Mouse (Mus musculus): Measurements from ENCODE around the gene Gm14214. TPM values are rescaled to one million over a fixed set of nuclear protein-coding genes. Genes with fewer than 3 reads are reported as not detected.

Gm14214 gene
- total and polyA plus RNA-seq, 2 experiments from 2014 or later = not detected

DNA sequence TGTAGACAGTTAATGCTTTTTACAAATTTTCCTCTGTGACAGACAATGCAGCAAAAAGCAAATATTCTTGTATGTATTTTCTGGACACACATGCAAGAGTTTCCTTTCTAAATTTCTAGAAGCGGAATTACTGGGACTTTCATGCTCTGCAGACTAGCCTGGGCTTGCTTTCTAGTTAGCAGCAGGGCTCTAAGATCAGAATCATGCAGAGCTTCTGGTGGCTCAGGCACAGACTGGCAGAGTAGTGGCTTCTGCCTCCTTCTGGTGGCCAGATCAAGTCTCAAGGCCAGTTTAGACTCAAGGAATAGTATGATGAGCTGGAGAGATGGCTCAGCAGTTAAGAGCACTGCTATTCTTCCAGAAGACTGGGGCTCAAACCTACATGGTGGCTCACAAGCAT is 11.4 kb downstream of the Gm14214 start:
- ATAC-seq = no peak
- DNase-seq (ENCODE audit: low spot score) = no peak
- no peak for TF ChIP-seq CTCF (IDR thresholded peaks at IDR 0.05; ENCODE audit: low read depth)
- H3K4me3 ChIP-seq (ENCODE audit: low read length) = no peak overlapping the region
- 90% methylated on average over 1 of the region's 1 CpGs for WGBS
- H3K4me2 ChIP-seq (ENCODE audit: low read depth, low read length) = no peak overlapping the region
- no peak overlapping the region for H3K27ac ChIP-seq
- H3K9ac ChIP-seq (replicated peaks; ENCODE audit: low read length) = no peak overlapping the region
- H3K9me3 ChIP-seq (ENCODE audit: low read length) = no peaks in the 10 kb centered on the region
- H3K36me3 ChIP-seq (ENCODE audit: insufficient read depth, low read length) = no peaks in the 10 kb centered on the region
- H3K27me3 ChIP-seq (ENCODE audit: insufficient read depth, low read length) = no peaks in the 10 kb centered on the region
- H3K4me1 ChIP-seq (ENCODE audit: insufficient read depth, low read length) = no peaks in the 10 kb centered on the region

DNA sequence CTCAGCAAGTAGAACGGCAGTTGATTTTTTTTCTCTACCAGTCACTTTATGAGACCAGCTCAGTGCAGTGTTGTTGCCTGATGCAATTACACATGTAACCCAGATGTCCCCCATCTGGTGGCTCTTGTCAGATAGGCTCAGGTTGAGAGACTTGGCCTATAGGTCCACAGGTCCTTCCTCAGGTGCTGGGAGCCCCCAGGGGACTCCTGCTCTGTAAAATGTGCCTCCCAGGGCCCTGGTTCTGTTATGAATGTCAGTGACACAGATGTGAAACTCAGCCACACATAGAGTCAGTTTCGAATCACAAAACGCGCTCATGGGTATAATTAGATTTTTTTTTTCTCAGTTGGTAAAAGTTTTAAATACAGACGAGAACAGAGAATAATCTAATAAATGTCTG is 12.1 kb downstream of the Gm14214 start:
- WGBS = 77% methylated on average over 5 of the region's 5 CpGs
- ATAC-seq (no peak), DNase-seq (ENCODE audit: low spot score) (no peak)
- Histone ChIP-seq H3K9me3 (ENCODE audit: low read length) (no peaks in the 10 kb centered on the region), H3K9ac (replicated peaks; ENCODE audit: low read length) (no peak overlapping the region), H3K27me3 (ENCODE audit: insufficient read depth, low read length) (no peaks in the 10 kb centered on the region), H3K4me2 (ENCODE audit: low read depth, low read length) (no peak overlapping the region), H3K36me3 (ENCODE audit: insufficient read depth, low read length) (no peaks in the 10 kb centered on the region), H3K4me1 (ENCODE audit: insufficient read depth, low read length) (no peaks in the 10 kb centered on the region), H3K27ac (no peak overlapping the region), H3K4me3 (ENCODE audit: low read length) (no peak overlapping the region)
- TF ChIP-seq CTCF (IDR thresholded peaks at IDR 0.05; ENCODE audit: low read depth) = no peak

DNA sequence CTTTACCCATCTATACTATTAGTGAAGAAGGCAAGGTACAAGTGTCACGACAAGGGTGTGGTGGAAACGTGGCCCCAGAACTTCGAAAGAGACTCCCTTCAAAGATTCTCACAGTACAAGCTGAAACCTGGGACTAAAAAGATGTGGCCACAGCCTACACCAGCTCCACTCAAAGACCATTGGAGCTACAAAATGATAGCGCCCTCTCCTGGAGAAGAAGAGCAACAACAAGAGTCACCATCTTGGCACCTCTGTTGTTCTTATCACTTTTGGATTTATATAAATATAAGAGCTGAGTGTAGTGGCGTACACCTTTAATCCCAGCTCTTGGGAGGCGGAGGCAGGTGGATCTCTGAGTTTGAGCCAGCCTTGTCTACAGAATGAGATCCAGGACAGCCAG is 14.0 kb downstream of the Gm14214 start:
- no peak for DNase-seq (ENCODE audit: low spot score)
- Histone ChIP-seq H3K4me3 (ENCODE audit: low read length) (no peak overlapping the region), H3K4me1 (ENCODE audit: insufficient read depth, low read length) (peaks cover 3% of the 10 kb centered on the region; the same call in 1 of the 2 replicates), H3K36me3 (ENCODE audit: insufficient read depth, low read length) (no peaks in the 10 kb centered on the region), H3K4me2 (ENCODE audit: low read depth, low read length) (no peak overlapping the region), H3K9ac (replicated peaks; ENCODE audit: low read length) (no peak overlapping the region), H3K27ac (no peak overlapping the region), H3K9me3 (ENCODE audit: low read length) (no peaks in the 10 kb centered on the region), H3K27me3 (ENCODE audit: insufficient read depth, low read length) (no peaks in the 10 kb centered on the region)
- 63% methylated on average over 6 of the region's 6 CpGs for WGBS
- no peak for ATAC-seq
- peak; percentile 49 for TF ChIP-seq CTCF (IDR thresholded peaks at IDR 0.05; ENCODE audit: low read depth)

DNA sequence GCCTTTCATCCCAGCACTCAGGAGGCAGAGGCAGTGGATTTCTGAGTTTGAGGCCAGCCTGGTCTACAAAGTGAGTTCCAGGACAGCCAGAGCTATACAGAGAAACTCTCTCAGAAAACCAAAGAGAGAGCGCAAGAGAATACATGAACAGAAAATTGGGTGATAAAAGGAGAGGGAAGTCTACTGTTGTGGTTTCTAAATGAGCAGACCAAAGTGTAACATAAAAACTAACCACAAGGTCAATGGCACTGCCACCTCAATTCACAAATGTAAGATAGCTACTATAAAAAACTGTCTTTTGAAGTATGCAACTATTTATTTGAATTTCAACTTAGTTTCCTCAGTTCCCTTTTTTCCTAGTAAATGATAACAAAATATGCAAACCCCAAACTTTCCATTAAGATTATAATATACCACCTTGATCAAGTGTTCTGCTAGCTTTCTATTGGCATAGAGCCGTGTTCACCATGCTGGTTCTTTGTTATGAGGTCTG is 15.7 kb downstream of the Gm14214 start:
- no peak overlapping the region for H3K4me2 ChIP-seq (ENCODE audit: low read depth, low read length)
- WGBS = 90% methylated on average over 2 of the region's 2 CpGs
- no peak overlapping the region for H3K27ac ChIP-seq
- TF ChIP-seq CTCF (IDR thresholded peaks at IDR 0.05; ENCODE audit: low read depth) = no peak
- DNase-seq (ENCODE audit: low spot score) = no peak
- H3K4me1 ChIP-seq (ENCODE audit: insufficient read depth, low read length) = peaks cover 12% of the 10 kb centered on the region
- H3K4me3 ChIP-seq (ENCODE audit: low read length) = no peak overlapping the region
- H3K27me3 ChIP-seq (ENCODE audit: insufficient read depth, low read length) = no peaks in the 10 kb centered on the region
- H3K9me3 ChIP-seq (ENCODE audit: low read length) = no peaks in the 10 kb centered on the region
- H3K9ac ChIP-seq (replicated peaks; ENCODE audit: low read length) = no peak overlapping the region
- no peaks in the 10 kb centered on the region for H3K36me3 ChIP-seq (ENCODE audit: insufficient read depth, low read length)
- ATAC-seq = no peak

DNA sequence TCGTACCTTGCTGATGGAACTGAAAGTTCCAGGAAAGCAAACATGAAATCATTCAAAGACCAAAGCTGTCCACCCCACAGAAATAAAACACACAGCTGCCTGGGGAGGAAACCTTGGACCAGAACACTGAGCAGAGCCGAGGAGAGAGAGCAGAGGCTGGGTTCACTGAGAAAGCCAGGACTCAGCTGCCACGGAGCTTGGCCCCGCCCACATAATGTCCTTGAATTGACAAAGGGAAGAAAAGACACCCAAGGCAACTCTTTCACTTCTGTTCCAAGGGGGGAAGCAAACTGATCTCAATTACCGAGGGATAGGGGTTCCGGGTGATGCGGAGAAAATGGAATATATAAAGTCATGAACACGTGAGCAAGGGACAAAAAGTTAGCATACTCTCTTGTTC is 17.9 kb downstream of the Gm14214 start:
- 53% methylated on average over 8 of the region's 8 CpGs for WGBS
- Histone ChIP-seq H3K27me3 (ENCODE audit: insufficient read depth, low read length) (no peaks in the 10 kb centered on the region), H3K4me2 (ENCODE audit: low read depth, low read length) (no peak overlapping the region), H3K4me3 (ENCODE audit: low read length) (no peak overlapping the region), H3K9ac (replicated peaks; ENCODE audit: low read length) (no peak overlapping the region), H3K4me1 (ENCODE audit: insufficient read depth, low read length) (peaks cover 13% of the 10 kb centered on the region), H3K27ac (no peak overlapping the region), H3K9me3 (ENCODE audit: low read length) (no peaks in the 10 kb centered on the region), H3K36me3 (ENCODE audit: insufficient read depth, low read length) (no peaks in the 10 kb centered on the region)
- no peak for TF ChIP-seq CTCF (IDR thresholded peaks at IDR 0.05; ENCODE audit: low read depth)
- no peak for ATAC-seq
- no peak for DNase-seq (ENCODE audit: low spot score)

DNA sequence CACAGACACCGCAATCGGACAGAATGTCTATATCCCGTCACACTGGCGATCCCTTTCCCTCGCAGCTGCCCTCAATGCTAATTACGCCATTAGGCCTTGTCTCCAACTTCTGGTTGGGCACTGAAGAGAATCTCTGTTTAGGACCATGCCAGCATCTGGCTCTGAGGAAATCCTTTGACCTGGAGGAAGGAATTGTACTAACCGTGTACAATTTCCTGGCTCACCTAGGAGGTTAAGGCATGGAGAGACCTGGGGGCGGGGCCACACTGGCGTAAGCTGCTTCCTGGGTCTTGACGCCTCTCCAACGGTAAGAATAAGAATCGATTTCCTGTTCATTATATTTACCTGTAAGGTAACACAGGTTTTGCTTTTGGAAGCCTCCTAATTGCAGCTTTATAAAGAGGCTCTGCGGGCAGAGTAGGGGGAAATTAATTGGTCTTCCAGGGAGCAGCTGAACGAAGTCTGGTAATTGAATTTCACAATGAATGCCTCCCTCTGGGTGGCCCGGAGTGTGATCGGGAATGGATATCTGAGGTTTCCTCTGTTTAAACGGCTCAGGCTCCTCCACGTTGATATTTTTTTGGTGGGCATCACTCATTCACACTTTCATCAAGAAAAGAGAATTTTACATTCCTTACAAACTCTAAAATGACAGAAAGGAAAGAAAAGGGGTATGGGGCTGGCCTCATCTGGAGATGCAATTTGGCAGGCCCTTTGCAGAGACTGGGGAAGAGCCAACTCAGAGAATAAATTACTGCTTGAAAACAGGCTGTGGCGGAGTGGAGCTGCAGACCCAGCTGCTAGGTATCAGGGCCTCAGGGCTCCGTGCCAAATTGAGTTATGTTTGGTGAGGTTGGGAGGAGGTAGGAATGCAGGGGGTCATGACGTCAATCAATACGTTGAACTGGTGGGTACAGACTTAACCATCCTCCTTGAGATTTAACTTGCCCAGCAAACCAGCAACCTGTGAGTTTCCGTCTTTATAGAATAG is 20.5 kb downstream of the Gm14214 start:
- Histone ChIP-seq H3K9ac (replicated peaks; ENCODE audit: low read length) (no peak overlapping the region), H3K27ac (peak overlapping the region; percentile 49), H3K4me2 (ENCODE audit: low read depth, low read length) (peak overlapping the region; percentile 25), H3K27me3 (ENCODE audit: insufficient read depth, low read length) (no peaks in the 10 kb centered on the region), H3K4me3 (ENCODE audit: low read length) (no peak overlapping the region; the same call in 1 of the 2 replicates), H3K4me1 (ENCODE audit: insufficient read depth, low read length) (peaks cover 13% of the 10 kb centered on the region), H3K9me3 (ENCODE audit: low read length) (no peaks in the 10 kb centered on the region), H3K36me3 (ENCODE audit: insufficient read depth, low read length) (no peaks in the 10 kb centered on the region)
- peak; percentile 80 for ATAC-seq
- 31% methylated on average over 23 of the region's 23 CpGs for WGBS
- TF ChIP-seq CTCF (IDR thresholded peaks at IDR 0.05; ENCODE audit: low read depth) = no peak
- DNase-seq (ENCODE audit: low spot score) = peak; percentile 88

DNA sequence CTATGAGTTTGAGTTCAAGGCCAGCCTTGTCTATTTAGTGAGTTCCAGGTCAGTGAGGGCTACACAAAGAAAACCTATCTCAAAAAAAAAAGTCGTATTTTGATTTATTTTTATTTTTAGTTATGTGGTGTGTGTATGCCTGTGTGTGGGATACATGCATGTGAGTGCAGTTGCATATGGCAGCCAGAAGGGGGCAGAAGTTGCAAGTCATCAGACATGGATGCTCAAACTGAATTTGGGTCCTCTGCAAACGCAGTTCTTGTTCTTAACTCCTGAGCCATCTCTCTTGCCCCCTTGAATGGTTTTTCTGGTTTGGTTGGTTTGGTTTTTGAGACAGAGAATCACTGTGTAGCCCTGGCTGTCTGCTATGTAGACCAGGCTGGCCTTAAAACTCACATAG is 21.4 kb downstream of the Gm14214 start:
- 94% methylated on average over 2 of the region's 2 CpGs for WGBS
- no peak overlapping the region for H3K4me3 ChIP-seq (ENCODE audit: low read length)
- no peaks in the 10 kb centered on the region for H3K9me3 ChIP-seq (ENCODE audit: low read length)
- H3K4me1 ChIP-seq (ENCODE audit: insufficient read depth, low read length) = peaks cover 13% of the 10 kb centered on the region
- no peaks in the 10 kb centered on the region for H3K27me3 ChIP-seq (ENCODE audit: insufficient read depth, low read length)
- ATAC-seq = no peak
- H3K9ac ChIP-seq (replicated peaks; ENCODE audit: low read length) = no peak overlapping the region
- no peak overlapping the region for H3K27ac ChIP-seq
- peak; percentile 47 for TF ChIP-seq CTCF (IDR thresholded peaks at IDR 0.05; ENCODE audit: low read depth)
- no peak for DNase-seq (ENCODE audit: low spot score)
- no peak overlapping the region for H3K4me2 ChIP-seq (ENCODE audit: low read depth, low read length)
- no peaks in the 10 kb centered on the region for H3K36me3 ChIP-seq (ENCODE audit: insufficient read depth, low read length)
